Mouse (Mus musculus) large intestine, adult 2 months (tissue): ENCODE results near the gene Ech1. TPM values are rescaled to one million over a fixed set of nuclear protein-coding genes. Genes with fewer than 3 reads are reported as not detected.
A peak's percentile ranks its signal among the peaks of the same experiment; 100 is the strongest.

ENCODE experiments used
- DNase-seq: peaks from one replicate; pipeline ENCODE4 v3.0.0-alpha.2; 2012; ENCODE audit warnings: low read depth, low spot score
- WGBS: fragments of 180-500 bp; shearing (Covaris S2); methylation state at CpG from one replicate; pipeline ENCODE4 v1.1.7; 2018; 5-methylcytosine and 5-hydroxymethylcytosine counted together
- polyA plus RNA-seq: library from polyadenylated mRNA; depleted of rRNA; stranded (reverse); fragments of >200 nt; gene quantifications from 2 replicates; pipeline ENCODE4 v1.2.3, GENCODE M21; 2012; rRNA removed

The Ech1 gene
- 244 and 306 TPM in 2 replicates for polyA plus RNA-seq

- WGBS = under 1% methylated on average over 33 of the region's 33 CpGs
- DNase-seq = no peak
Observed at GRCm38 (mm10) chr7:28824941-28825685, at the start of gene Ech1. Gene Ech1, plus strand, starts transcription at chr7:28825217.

- WGBS = 83% methylated on average over 9 of the region's 9 CpGs
- no peak for DNase-seq
Observed at GRCm38 (mm10) chr7:28778825-28779224, 46.2 kb upstream of the Ech1 start.

GRCm38 (mm10) chr7:28780067-28780658 is 44.9 kb upstream of the Ech1 start:
- WGBS = 24% methylated on average over 6 of the region's 6 CpGs
- peak; percentile 84 for DNase-seq

- WGBS = 71% methylated on average over 7 of the region's 7 CpGs
Observed at GRCm38 (mm10) chr7:28780857-28781256, 44.2 kb upstream of the Ech1 start.

GRCm38 (mm10) chr7:28781261-28781663 is 43.8 kb upstream of the Ech1 start:
- WGBS = 84% methylated on average over 8 of the region's 8 CpGs
- no peak for DNase-seq

More at GRCm38 (mm10) chr7:28780857-28781256, 44.2 kb upstream of the Ech1 start:
- DNase-seq = no peak

DNA sequence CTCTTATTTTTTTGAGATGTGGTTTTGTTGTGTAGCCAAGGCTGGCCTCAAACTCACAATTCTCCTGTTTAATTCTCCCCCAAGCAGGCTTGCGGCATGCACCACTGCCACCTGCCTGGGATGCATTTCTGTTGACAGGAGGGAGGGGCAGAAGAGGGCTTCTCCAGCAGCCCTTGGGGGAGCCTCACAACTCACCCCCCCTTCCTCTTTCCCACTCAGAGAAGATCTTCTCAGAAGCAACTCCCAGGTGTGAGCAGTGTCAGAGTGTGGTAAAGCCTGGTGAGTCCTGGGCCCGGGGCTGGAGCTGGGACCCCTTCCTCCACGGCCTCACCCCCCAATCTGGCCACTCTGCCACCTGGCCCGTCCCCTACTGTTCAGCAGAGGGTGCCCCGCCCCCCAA is 39.9 kb upstream of the Ech1 start:
- WGBS = 83% methylated on average over 5 of the region's 5 CpGs
- DNase-seq = no peak

GRCm38 (mm10) chr7:28787884-28788283 is 37.1 kb upstream of the Ech1 start:
- WGBS = 93% methylated on average over 9 of the region's 9 CpGs
- no peak for DNase-seq

DNA sequence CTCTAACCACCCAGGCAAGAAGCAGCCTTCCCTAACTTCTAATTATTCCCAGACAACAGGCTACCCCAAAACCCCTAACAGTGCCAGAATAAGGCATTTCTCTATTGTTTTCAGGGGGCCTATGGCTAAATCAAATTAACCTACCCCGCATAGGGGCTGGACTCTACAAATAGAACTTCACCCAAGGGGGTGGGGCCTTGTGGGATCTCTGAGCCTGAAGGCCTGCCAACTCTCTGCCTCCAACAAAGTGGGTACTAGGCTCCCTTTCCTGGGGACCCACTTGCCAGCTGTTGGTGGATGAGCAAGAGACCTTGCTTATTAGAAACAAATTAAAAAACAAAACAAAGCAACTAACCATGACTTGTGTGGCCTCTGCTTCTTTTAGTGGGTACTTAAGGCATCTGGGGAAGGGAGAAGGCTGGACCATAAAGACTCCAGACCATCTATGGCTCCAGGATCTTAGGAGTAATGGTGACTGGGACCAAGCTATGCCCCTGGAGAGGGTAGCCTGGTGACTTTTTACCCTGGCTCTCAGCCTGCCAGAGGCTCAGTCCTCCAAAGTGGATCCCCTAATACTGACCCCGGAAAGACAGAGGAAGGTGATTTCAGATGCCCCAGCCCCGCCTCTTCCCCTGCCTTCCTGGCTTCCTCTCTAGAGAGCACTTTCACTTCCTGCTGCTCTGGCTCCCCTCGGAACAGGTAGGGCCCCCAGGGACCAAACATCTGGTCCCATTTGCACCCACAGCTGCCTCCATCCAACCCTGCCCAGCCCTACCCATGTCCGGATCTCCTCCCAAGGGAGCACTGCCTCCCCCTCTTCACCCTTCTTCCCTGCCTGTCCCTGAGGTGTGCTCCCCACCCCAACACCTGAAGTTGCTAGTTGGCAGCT is 36.5 kb upstream of the Ech1 start, which contains the start of gene Rinl:
Gene Rinl (plus strand): TSS at position 663 of the 889 bp plus-strand sequence.
- no peak for DNase-seq
- WGBS = 42% methylated on average over 5 of the region's 5 CpGs

GRCm38 (mm10) chr7:28789235-28789634 is 35.8 kb upstream of the Ech1 start:
- DNase-seq = no peak
- WGBS = 67% methylated on average over 3 of the region's 3 CpGs

DNA sequence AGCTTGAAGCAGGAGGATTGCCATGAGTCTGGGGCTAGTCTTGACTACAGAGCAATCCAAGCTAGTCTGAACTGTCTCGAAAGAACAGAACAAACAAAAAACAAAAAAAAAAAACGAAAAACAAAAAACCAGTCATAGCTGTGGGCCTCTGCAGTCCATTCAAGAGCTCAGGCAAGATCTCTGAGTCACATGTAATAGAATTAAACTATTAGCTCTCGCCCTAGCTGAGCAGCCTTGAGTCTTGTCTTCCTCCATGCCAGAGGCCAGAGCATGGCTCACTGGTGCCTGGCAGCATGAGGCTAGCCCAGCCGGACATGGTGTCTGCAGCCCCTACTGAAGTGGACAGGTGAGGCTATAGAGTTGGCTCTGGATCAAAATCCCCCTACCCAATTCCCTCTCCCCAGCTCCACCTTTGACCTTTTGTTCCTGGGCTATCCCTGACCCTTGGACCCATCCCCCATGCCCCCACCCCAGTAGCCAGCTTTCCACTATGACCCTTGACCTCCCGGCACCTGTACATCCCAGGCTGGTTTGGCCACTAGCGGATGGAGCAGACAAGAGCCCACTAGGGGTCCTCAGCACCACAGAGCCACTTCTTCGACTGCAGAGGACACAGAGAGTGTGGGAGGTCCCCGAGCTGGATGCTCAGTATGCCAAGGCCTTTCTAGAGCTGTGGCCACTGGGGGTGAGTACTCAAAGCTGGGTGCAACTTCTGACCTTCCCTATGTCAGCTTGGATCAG is 34.8 kb upstream of the Ech1 start:
- DNase-seq = no peak
- WGBS = 59% methylated on average over 8 of the region's 8 CpGs

- DNase-seq = no peak
Observed at GRCm38 (mm10) chr7:28791706-28792105, 33.3 kb upstream of the Ech1 start.

GRCm38 (mm10) chr7:28792391-28793185 is 32.4 kb upstream of the Ech1 start:
- DNase-seq = no peak
- WGBS = 74% methylated on average over 14 of the region's 14 CpGs

GRCm38 (mm10) chr7:28793834-28794233 is 31.2 kb upstream of the Ech1 start:
- WGBS = 30% methylated on average over 2 of the region's 2 CpGs
- DNase-seq = no peak

DNA sequence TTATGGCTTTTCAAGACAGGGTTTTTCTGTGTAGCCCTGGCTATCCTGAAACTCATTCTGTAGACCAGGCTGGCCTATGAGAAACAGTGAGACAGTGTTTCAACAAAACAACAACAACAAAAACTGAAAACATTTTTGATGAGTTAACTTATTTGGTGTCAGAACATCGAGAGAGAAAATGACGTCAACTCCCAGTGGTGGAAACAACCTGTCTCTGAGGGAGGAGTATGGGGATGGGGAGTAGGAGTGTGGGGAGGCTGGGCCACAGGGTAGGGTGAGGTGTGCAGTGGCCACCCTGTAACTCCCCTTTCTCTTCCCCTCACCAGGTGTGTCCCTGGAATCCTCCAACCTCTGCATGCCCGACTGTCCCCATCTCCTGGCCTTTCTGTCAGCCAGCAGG is 30.5 kb upstream of the Ech1 start:
- WGBS = 73% methylated on average over 3 of the region's 3 CpGs
- DNase-seq = no peak

- WGBS = 66% methylated on average over 15 of the region's 15 CpGs
- no peak for DNase-seq
Observed at GRCm38 (mm10) chr7:28795832-28796231, 29.2 kb upstream of the Ech1 start.

- peak; percentile 58 for DNase-seq
- WGBS = 11% methylated on average over 32 of the region's 32 CpGs
Observed at GRCm38 (mm10) chr7:28796562-28796975, 28.4 kb upstream of the Ech1 start.

- 91% methylated on average over 9 of the region's 9 CpGs for WGBS
- no peak for DNase-seq
Observed at GRCm38 (mm10) chr7:28799994-28800393, 25.0 kb upstream of the Ech1 start.

- DNase-seq = no peak
- 12% methylated on average over 3 of the region's 3 CpGs for WGBS
Observed at GRCm38 (mm10) chr7:28801451-28801850, 23.6 kb upstream of the Ech1 start.
